Mouse (Mus musculus) erythroblast, embryonic 14.5 days (primary cell): ENCODE measurements around the gene Cav3. TPM values are rescaled to one million over a fixed set of nuclear protein-coding genes. Genes with fewer than 3 reads are reported as not detected.

Source experiments
- H3K27me3 ChIP-seq: 2 replicates; pipeline ENCODE4 v1.6.1; 2012; ENCODE audit warnings: inconsistent platforms; ENCODE audit not compliant: control insufficient read depth
- H3K36me3 ChIP-seq: 2 replicates; pipeline ENCODE4 v1.6.1; 2012; ENCODE audit warnings: mild to moderate bottlenecking, inconsistent platforms; ENCODE audit not compliant: control insufficient read depth
- H3K4me1 ChIP-seq: 2 replicates; pipeline ENCODE4 v1.6.1; 2012; ENCODE audit warnings: inconsistent platforms; ENCODE audit not compliant: control insufficient read depth
- H3K4me3 ChIP-seq: replicated peaks from 2 replicates; pipeline ENCODE3; 2012; ENCODE audit warnings: moderate library complexity, mild to moderate bottlenecking, inconsistent platforms
- H3K9me3 ChIP-seq: 2 replicates; pipeline ENCODE4 v1.6.1; 2012; ENCODE audit warnings: low read length, inconsistent platforms, mixed read lengths; ENCODE audit not compliant: control insufficient read depth
- GATA1 ChIP-seq: IDR thresholded peaks from 2 replicates; pipeline ENCODE4 v1.6.1; 2012; ENCODE audit warnings: low read length, inconsistent platforms, mixed read lengths
- TAL1 ChIP-seq: IDR thresholded peaks from 3 replicates; pipeline ENCODE4 v1.6.1; 2012; ENCODE audit warnings: low read length, inconsistent platforms, mixed read lengths
- polyA plus RNA-seq: library from polyadenylated mRNA; stranded (reverse); fragments of >175 nt; gene quantifications from 2 replicates; pipeline ENCODE4 v1.2.3, GENCODE M21; 2012

Cav3 gene
- polyA plus RNA-seq, 1 experiment, result not detected

- peaks cover 32% of the 10 kb centered on the region for H3K27me3 ChIP-seq
- no peaks in the 10 kb centered on the region; the same call in 1 of the 2 replicates for H3K4me1 ChIP-seq
- no peaks in the 10 kb centered on the region for H3K36me3 ChIP-seq
- no peak for TF ChIP-seq GATA1
- no peak for TF ChIP-seq TAL1
- no peak overlapping the region for H3K4me3 ChIP-seq
- no peaks in the 10 kb centered on the region for H3K9me3 ChIP-seq
Measured at GRCm38 (mm10) chr6:112492656-112493055, 33.4 kb downstream of the Cav3 start.

DNA sequence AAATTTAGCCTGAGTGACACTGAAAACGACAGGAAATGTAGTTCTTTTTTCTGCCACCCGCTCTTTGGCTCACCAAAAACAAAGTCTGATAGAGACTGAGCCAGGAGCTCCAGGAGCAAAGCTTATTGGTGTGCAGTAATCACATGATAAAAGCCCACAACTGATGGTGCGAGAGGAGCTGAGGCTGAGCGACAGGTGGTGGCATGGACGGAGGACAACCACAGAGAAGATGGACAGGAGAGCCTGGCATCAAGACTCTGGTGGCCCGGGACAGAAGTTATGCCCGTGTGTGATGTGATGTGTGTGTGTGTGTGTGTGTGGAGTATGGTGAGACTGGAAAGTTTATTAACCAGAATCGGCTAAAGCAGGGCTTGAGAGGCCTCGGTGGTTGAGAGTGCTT lies 34.1 kb downstream of the Cav3 start:
- no peaks in the 10 kb centered on the region for H3K9me3 ChIP-seq

DNA sequence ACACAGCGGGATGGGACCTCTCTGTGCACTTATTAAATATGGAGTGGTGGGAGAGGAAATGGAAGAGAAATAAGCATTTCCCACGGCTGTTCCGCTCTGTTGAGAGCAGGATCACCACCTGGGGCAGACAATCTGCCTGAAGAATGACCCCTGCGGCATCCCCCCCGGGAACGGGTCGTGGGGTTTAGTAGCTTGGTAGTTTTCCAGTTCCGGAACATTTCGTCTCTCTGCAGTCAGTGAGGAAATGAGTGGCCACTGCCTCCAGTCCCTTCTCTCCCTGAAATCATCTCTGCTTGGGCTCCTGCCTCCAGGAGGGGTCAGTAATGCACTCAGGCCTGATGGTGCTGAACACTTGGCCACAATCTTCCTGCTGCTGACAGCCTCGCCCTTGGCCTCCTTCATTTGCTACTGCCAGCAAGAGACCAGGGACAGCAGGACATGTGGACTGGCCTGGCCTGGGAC lies 35.3 kb downstream of the Cav3 start:
- Histone ChIP-seq H3K4me3 (no peak overlapping the region), H3K9me3 (no peaks in the 10 kb centered on the region), H3K36me3 (no peaks in the 10 kb centered on the region), H3K27me3 (peaks cover 13% of the 10 kb centered on the region), H3K4me1 (no peaks in the 10 kb centered on the region; the same call in 1 of the 2 replicates)
- TF ChIP-seq TAL1, result no peak
- no peak for TF ChIP-seq GATA1

More for the DNA sequence above, 34.1 kb downstream of the Cav3 start:
- TF ChIP-seq GATA1, result no peak
- no peak for TF ChIP-seq TAL1
- Histone ChIP-seq H3K4me3 (no peak overlapping the region), H3K36me3 (no peaks in the 10 kb centered on the region), H3K27me3 (peaks cover 26% of the 10 kb centered on the region), H3K4me1 (no peaks in the 10 kb centered on the region; the same call in 1 of the 2 replicates)

GRCm38 (mm10) chr6:112495219-112495618 lies 35.9 kb downstream of the Cav3 start:
- no peak overlapping the region for H3K4me3 ChIP-seq
- no peak for TF ChIP-seq TAL1
- TF ChIP-seq GATA1, result no peak
- peaks cover 7% of the 10 kb centered on the region for H3K27me3 ChIP-seq
- H3K4me1 ChIP-seq, result no peaks in the 10 kb centered on the region; the same call in 1 of the 2 replicates
- no peaks in the 10 kb centered on the region for H3K36me3 ChIP-seq
- H3K9me3 ChIP-seq, result no peaks in the 10 kb centered on the region

DNA sequence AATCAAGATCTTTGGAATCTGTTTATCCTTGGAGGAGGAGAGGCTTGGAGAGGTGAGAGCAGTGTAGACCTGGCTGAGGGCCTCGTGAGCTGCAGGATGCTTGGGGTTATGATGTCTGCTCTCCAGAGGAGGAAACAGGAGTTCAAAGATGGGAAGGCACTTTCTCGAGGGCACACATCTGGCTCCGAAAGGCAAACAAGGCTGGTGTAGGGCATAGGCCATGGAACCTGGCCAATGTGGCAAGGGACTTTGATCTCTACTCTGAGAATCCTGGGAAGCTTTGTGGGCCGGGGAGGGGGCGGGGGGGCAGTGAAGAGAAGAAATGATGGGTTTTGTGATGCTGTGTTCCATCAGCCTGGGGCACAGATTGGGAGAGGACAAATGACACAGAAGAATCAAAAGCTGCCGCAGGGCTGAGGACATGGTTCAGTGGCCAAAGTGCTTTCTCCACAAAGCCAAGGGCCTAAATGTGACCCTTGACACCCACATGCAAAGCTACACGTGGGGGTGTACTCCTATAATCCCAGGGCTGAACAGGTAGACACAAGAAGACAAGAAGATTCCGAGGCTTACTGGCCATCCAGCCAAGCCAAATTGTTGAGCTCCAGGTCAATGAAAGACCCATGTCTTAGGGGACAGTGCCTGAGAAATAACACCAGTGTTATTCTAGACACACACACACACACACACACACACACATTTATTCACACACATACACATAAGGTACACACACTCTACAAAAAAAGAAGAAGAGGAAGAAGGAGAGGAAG lies 37.2 kb downstream of the Cav3 start:
- no peak for TF ChIP-seq GATA1
- TF ChIP-seq TAL1, result no peak
- Histone ChIP-seq H3K27me3 (no peaks in the 10 kb centered on the region), H3K4me3 (no peak overlapping the region), H3K4me1 (no peaks in the 10 kb centered on the region), H3K36me3 (no peaks in the 10 kb centered on the region), H3K9me3 (no peaks in the 10 kb centered on the region)

GRCm38 (mm10) chr6:112497456-112497855 lies 38.2 kb downstream of the Cav3 start:
- TF ChIP-seq GATA1 (no peak), TAL1 (no peak)
- Histone ChIP-seq H3K4me1 (no peaks in the 10 kb centered on the region), H3K36me3 (no peaks in the 10 kb centered on the region), H3K9me3 (no peaks in the 10 kb centered on the region), H3K4me3 (no peak overlapping the region), H3K27me3 (no peaks in the 10 kb centered on the region)

- TF ChIP-seq TAL1, result no peak
- TF ChIP-seq GATA1, result no peak
- no peaks in the 10 kb centered on the region for H3K27me3 ChIP-seq
- H3K4me1 ChIP-seq, result no peaks in the 10 kb centered on the region
- no peaks in the 10 kb centered on the region for H3K9me3 ChIP-seq
- no peak overlapping the region for H3K4me3 ChIP-seq
- no peaks in the 10 kb centered on the region for H3K36me3 ChIP-seq
Measured at GRCm38 (mm10) chr6:112498716-112499115, 39.4 kb downstream of the Cav3 start.

DNA sequence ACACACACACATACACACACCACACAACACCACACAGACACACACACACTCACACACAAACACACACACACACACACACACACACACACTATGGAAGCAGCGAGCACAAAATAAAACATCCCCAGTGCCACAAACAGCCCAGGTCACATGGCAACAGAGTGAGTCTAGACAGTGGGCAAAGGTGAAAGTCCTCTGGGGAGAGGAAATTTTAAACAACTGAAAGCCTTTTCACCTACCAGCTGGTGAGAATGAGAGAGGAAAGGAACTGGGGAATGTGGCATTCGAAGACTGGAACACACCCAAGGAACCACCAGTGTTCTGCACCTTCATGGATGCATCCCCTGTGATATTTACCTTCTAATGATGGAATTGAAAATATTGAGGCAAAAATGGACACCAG lies 40.2 kb downstream of the Cav3 start:
- TF ChIP-seq TAL1, result no peak
- no peak for TF ChIP-seq GATA1
- no peaks in the 10 kb centered on the region for H3K9me3 ChIP-seq
- no peaks in the 10 kb centered on the region for H3K27me3 ChIP-seq
- no peak overlapping the region for H3K4me3 ChIP-seq
- no peaks in the 10 kb centered on the region for H3K4me1 ChIP-seq
- no peaks in the 10 kb centered on the region for H3K36me3 ChIP-seq

GRCm38 (mm10) chr6:112501156-112501555 lies 41.9 kb downstream of the Cav3 start:
- TF ChIP-seq GATA1, result no peak
- TF ChIP-seq TAL1, result no peak
- Histone ChIP-seq H3K9me3 (no peaks in the 10 kb centered on the region), H3K4me1 (no peaks in the 10 kb centered on the region), H3K4me3 (no peak overlapping the region), H3K27me3 (no peaks in the 10 kb centered on the region), H3K36me3 (no peaks in the 10 kb centered on the region)
